Mouse (Mus musculus) olfactory bulb, adult 2 months (tissue): ENCODE results near the gene Adcyap1r1.

Experiments
- CTCF ChIP-seq: fragments of 200-500 bp; IDR thresholded peaks from 2 replicates; pipeline ENCODE4 v1.5.1; 2012; ENCODE audit warnings: low read depth, mild to moderate bottlenecking, low read length, moderate library complexity; ENCODE audit not compliant: insufficient read depth
- POLR2A ChIP-seq: fragments of 200-500 bp; IDR thresholded peaks from 2 replicates; pipeline ENCODE4 v1.6.1; 2012; ENCODE audit warnings: mild to moderate bottlenecking, low read depth, low read length, moderate library complexity; ENCODE audit not compliant: insufficient read depth

- no peak for TF ChIP-seq CTCF
- no peak for TF ChIP-seq POLR2A
These were observed 5.9 kb downstream of the Adcyap1r1 start for GRCm38 (mm10) chr6:55457727-55458126.
